Mouse (Mus musculus): ENCODE data around the gene Tmem206. TPM values are rescaled to one million over a fixed set of nuclear protein-coding genes. Genes with fewer than 3 reads are reported as not detected.

Tmem206 gene
- polyA plus RNA-seq, 1 experiment from 2014 or later: 46.9 TPM

DNA sequence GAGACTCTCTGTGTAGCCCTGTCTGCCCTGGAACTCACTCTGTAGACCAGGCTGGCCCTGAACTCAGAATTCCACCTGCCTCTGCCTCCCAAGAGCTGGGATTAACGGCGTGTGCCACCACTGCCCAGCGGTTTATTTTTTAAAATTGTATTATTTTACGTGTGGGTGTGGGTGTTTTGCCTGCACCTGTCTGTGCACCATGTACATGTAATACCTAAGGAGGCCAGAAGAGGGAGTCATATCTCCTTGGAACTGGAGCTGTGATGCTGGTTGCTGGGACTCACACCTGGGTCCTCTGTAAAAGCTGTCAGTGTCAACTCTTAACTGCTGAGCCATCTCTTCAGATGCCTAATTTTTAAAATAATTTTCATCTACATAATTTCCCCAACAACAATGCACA lies 38.8 kb downstream of the Tmem206 start:
- no peak for ATAC-seq
- WGBS: 71% methylated on average over 4 of the region's 4 CpGs
- no peaks in the 10 kb centered on the region for H3K27me3 ChIP-seq

DNA sequence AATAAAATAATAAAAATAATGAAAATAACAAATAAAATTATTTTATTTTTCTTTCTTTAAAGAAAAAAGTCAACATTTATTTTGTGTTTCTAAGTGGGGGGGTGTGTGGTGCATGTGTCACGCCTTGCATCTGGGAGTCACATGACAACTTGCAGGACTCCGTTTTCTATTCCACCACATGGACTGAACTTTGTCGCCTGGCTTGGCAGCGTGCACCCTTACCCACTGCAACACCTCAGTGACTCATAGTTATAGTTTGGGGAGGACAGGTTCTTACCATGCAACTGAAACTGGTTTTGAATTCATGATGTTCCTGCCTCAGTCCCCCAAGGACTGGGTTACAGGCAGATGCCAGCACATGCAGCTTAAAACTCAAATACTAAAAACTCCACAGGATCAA lies 42.5 kb downstream of the Tmem206 start:
- no peaks in the 10 kb centered on the region for H3K27me3 ChIP-seq
- H3K36me3 ChIP-seq: no peaks in the 10 kb centered on the region; the same call in 1 of the 2 replicates
- WGBS: 96% methylated on average over 4 of the region's 4 CpGs
- H3K4me3 ChIP-seq (replicated peaks): no peak overlapping the region
- no peaks in the 10 kb centered on the region for H3K4me1 ChIP-seq (replicated peaks)
- no peak for ATAC-seq
- H3K4me2 ChIP-seq (replicated peaks): no peak overlapping the region
- no peak overlapping the region for H3K27ac ChIP-seq
- H3K9me3 ChIP-seq: no peaks in the 10 kb centered on the region
- no peak overlapping the region for H3K9ac ChIP-seq (replicated peaks)

More for the DNA sequence above, 38.8 kb downstream of the Tmem206 start:
- peaks cover 3% of the 10 kb centered on the region; the same call in 1 of the 2 replicates for H3K36me3 ChIP-seq
- H3K9me3 ChIP-seq: no peaks in the 10 kb centered on the region
- no peak overlapping the region for H3K27ac ChIP-seq
- H3K4me1 ChIP-seq (replicated peaks): no peaks in the 10 kb centered on the region
- H3K9ac ChIP-seq (replicated peaks): no peak overlapping the region
- H3K4me3 ChIP-seq (replicated peaks): no peak overlapping the region
- no peak overlapping the region for H3K4me2 ChIP-seq (replicated peaks)

DNA sequence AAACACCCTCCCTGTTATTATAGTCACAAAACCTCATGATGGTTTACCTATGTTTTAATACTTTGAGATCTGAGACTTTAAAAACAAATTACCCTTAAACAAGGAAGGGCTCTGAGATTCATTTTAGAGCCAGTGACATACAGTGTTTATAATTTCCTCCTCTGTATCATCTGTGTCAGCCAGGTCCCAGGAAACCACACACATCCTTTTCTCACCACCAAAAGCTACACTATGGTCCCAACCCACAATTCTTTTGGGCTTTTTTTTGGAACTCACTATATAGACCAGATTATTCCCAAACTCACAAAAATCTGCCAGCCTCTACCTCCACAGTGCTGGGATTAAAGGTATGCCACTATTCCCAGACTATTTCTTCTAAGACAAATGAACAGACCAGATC lies 43.4 kb downstream of the Tmem206 start:
- ATAC-seq: no peak
- Histone ChIP-seq H3K36me3 (no peaks in the 10 kb centered on the region; the same call in 1 of the 2 replicates), H3K4me2 (replicated peaks) (no peak overlapping the region), H3K9ac (replicated peaks) (no peak overlapping the region), H3K4me1 (replicated peaks) (no peaks in the 10 kb centered on the region), H3K27ac (no peak overlapping the region), H3K9me3 (no peaks in the 10 kb centered on the region), H3K4me3 (replicated peaks) (no peak overlapping the region), H3K27me3 (no peaks in the 10 kb centered on the region)

GRCm38 (mm10) chr1:191374993-191375643 lies 49.4 kb downstream of the Tmem206 start:
- Histone ChIP-seq H3K27ac (no peak overlapping the region), H3K27me3 (no peaks in the 10 kb centered on the region), H3K9ac (replicated peaks) (no peak overlapping the region), H3K9me3 (no peaks in the 10 kb centered on the region), H3K4me3 (replicated peaks) (no peak overlapping the region), H3K4me1 (replicated peaks) (no peaks in the 10 kb centered on the region), H3K36me3 (no peaks in the 10 kb centered on the region), H3K4me2 (replicated peaks) (no peak overlapping the region)
- no peak for ATAC-seq
- 91% methylated on average over 10 of the region's 10 CpGs for WGBS

GRCm38 (mm10) chr1:191375644-191375998 lies 49.9 kb downstream of the Tmem206 start:
- no peak for ATAC-seq
- 94% methylated on average over 5 of the region's 5 CpGs for WGBS
- H3K27me3 ChIP-seq: no peaks in the 10 kb centered on the region
- no peak overlapping the region for H3K4me2 ChIP-seq (replicated peaks)
- H3K9ac ChIP-seq (replicated peaks): no peak overlapping the region
- no peaks in the 10 kb centered on the region for H3K9me3 ChIP-seq
- no peaks in the 10 kb centered on the region for H3K4me1 ChIP-seq (replicated peaks)
- H3K36me3 ChIP-seq: no peaks in the 10 kb centered on the region
- H3K4me3 ChIP-seq (replicated peaks): no peak overlapping the region
- no peak overlapping the region for H3K27ac ChIP-seq

DNA sequence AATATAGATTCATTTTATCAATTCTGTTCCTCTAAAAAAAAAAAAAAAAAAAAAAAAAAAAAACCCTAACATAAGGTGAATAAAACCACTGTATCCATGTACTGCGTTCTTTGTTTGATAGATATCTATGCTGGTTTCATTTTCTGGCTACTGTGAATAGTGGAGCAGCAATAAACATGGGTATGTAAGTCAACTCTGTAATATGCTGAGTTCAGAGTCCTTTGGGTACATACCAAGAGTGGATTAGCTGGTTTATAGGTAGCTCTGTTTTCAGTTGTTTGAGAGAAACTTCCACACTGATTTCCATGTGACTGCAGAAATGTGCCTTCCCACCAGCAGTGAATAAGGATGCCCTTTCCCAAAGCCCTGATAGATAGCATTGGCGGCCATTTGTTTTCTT lies 52.4 kb downstream of the Tmem206 start:
- 94% methylated on average over 2 of the region's 2 CpGs for WGBS
- H3K9me3 ChIP-seq: no peaks in the 10 kb centered on the region
- H3K4me3 ChIP-seq (replicated peaks): no peak overlapping the region
- no peaks in the 10 kb centered on the region for H3K36me3 ChIP-seq
- no peaks in the 10 kb centered on the region for H3K27me3 ChIP-seq
- no peak overlapping the region for H3K27ac ChIP-seq
- H3K9ac ChIP-seq (replicated peaks): no peak overlapping the region
- no peak for ATAC-seq
- no peaks in the 10 kb centered on the region for H3K4me1 ChIP-seq (replicated peaks)
- H3K4me2 ChIP-seq (replicated peaks): no peak overlapping the region

DNA sequence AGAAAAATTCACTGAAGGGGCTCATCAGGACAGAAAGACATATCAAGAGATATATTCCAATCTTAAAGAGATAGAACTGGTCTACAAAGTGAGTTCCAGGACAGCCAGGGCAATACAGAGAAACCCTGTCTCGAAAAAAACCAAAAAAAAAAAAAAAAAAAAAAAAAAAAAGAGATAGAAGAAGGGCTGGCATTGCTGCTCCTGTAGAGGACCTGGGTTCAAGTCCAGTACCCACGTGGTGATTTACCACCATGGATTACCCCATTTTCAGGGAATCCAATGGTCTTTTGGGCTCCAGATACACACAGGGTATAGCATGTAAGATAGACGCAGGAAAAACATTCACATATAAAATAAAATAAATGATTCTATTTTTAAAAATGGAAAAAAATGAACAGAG lies 55.1 kb downstream of the Tmem206 start:
- WGBS: 93% methylated on average over 3 of the region's 3 CpGs
- Histone ChIP-seq H3K36me3 (no peaks in the 10 kb centered on the region), H3K4me1 (replicated peaks) (no peaks in the 10 kb centered on the region), H3K27me3 (no peaks in the 10 kb centered on the region), H3K4me2 (replicated peaks) (no peak overlapping the region), H3K4me3 (replicated peaks) (no peak overlapping the region), H3K27ac (no peak overlapping the region), H3K9me3 (no peaks in the 10 kb centered on the region), H3K9ac (replicated peaks) (no peak overlapping the region)
- no peak for ATAC-seq

DNA sequence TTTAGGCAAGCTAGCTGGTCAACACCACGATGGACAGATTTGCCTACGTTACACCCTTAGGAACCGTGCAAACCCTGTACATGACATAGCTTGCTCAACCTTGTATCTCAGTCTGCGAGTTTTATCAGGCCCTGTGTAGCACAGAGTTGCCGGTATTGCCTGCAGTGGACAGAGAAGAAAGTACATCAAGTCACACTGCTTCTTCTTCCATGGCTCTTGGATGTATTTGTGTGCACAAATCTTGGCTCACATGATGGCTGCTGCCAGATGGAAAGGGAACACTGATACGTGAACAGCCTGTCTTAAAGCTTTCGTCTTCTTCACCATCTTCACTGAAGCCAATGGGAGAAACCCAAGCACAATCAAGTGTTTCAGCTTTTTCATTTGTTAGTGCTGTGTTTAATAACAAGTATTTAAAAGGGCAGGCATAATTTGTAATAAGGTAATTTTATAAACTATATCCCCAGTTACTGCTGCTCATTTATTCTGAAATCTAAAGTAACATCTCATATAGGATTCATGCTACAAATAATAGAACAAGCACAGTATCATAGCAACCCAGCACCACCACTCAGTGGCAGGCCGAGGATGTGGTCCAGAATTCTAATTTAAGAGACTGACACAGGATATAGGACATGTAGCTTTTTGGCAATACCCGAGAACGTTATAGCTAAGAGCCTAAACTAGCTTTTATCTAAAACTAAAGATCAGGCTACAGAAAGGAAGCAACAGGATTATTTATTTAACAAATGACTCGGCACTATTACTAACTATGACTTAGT lies 56.4 kb downstream of the Tmem206 start:
- H3K36me3 ChIP-seq: no peaks in the 10 kb centered on the region
- no peak overlapping the region for H3K4me2 ChIP-seq (replicated peaks)
- peak overlapping the region; percentile 30; the same call in 1 of the 2 replicates for H3K27ac ChIP-seq
- H3K9me3 ChIP-seq: no peaks in the 10 kb centered on the region
- no peaks in the 10 kb centered on the region for H3K27me3 ChIP-seq
- no peak overlapping the region for H3K4me3 ChIP-seq (replicated peaks)
- no peaks in the 10 kb centered on the region for H3K4me1 ChIP-seq (replicated peaks)
- H3K9ac ChIP-seq (replicated peaks): no peak overlapping the region
- no peak for ATAC-seq
- 88% methylated on average over 11 of the region's 11 CpGs for WGBS

DNA sequence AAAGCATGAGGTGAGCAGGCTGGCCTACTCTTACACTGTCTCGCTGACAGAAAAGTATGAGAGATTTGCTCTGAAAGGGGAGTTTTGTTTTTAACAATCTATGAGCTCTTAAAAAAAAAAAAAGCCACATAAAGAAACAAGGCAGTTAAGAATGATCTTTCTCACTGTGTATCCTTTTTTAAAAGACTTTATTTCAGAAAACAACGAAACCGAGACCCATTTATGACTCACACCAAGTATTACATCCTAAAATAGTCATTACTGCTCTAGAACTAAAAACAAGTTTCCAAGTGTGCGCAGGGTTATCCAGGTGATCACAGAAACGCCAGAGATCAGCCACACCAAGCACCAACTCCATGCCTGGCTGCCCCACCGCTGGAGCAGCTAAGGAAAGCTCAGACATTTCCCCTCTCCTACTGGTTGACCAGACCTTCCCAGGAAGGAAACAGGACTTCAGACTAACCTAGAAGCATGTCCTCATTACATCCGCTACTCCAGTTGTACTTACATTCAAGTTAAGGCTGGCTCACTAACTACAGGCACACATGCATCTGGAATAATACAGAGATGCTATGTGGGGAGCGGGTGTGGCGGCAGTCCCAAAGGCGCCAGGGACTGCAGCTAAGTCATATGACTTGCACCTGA lies 59.2 kb downstream of the Tmem206 start:
- H3K9ac ChIP-seq (replicated peaks): no peak overlapping the region
- H3K4me1 ChIP-seq (replicated peaks): no peaks in the 10 kb centered on the region
- ATAC-seq: no peak
- no peaks in the 10 kb centered on the region for H3K27me3 ChIP-seq
- no peaks in the 10 kb centered on the region for H3K36me3 ChIP-seq
- no peaks in the 10 kb centered on the region for H3K9me3 ChIP-seq
- no peak overlapping the region for H3K27ac ChIP-seq
- H3K4me3 ChIP-seq (replicated peaks): no peak overlapping the region
- no peak overlapping the region for H3K4me2 ChIP-seq (replicated peaks)
- WGBS: 95% methylated on average over 10 of the region's 10 CpGs

DNA sequence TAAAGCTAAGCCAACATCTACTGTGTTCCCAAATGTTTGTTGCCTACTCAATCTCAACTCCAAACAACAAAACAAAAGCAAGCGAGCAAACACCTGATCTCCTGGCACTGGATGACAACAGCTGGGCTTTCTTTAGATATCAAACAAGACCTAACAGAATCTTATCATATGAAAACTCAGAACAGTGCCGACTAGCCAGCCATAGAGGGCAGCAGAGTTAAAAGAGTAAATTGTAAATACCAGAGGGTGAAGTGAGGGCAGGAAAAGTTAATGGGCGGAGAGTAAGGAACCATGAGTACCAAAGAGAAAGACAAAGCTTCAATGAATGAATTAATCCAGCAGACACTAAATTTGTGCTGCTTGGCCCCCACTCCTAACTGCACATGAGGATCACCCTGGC lies 65.6 kb downstream of the Tmem206 start:
- no peak overlapping the region for H3K4me2 ChIP-seq (replicated peaks)
- peaks cover 12% of the 10 kb centered on the region for H3K27me3 ChIP-seq
- WGBS: 23% methylated on average over 3 of the region's 3 CpGs
- no peak overlapping the region for H3K27ac ChIP-seq
- H3K4me3 ChIP-seq (replicated peaks): no peak overlapping the region
- H3K9ac ChIP-seq (replicated peaks): no peak overlapping the region
- peak; percentile 55; the same call in 1 of the 2 replicates for ATAC-seq
- peaks cover 7% of the 10 kb centered on the region; the same call in 1 of the 2 replicates for H3K4me1 ChIP-seq (replicated peaks)
- H3K36me3 ChIP-seq: no peaks in the 10 kb centered on the region
- H3K9me3 ChIP-seq: no peaks in the 10 kb centered on the region

GRCm38 (mm10) chr1:191393536-191393935 lies 67.8 kb downstream of the Tmem206 start:
- Histone ChIP-seq H3K9me3 (no peaks in the 10 kb centered on the region), H3K4me3 (replicated peaks) (no peak overlapping the region), H3K4me1 (replicated peaks) (peaks cover 11% of the 10 kb centered on the region), H3K4me2 (replicated peaks) (no peak overlapping the region), H3K36me3 (no peaks in the 10 kb centered on the region), H3K9ac (replicated peaks) (no peak overlapping the region), H3K27ac (no peak overlapping the region), H3K27me3 (peaks cover 12% of the 10 kb centered on the region)
- 93% methylated on average over 3 of the region's 3 CpGs for WGBS
- ATAC-seq: no peak

GRCm38 (mm10) chr1:191394126-191394525 lies 68.4 kb downstream of the Tmem206 start:
- Histone ChIP-seq H3K27me3 (peaks cover 13% of the 10 kb centered on the region), H3K4me3 (replicated peaks) (no peak overlapping the region), H3K9me3 (no peaks in the 10 kb centered on the region), H3K27ac (no peak overlapping the region), H3K36me3 (no peaks in the 10 kb centered on the region), H3K9ac (replicated peaks) (no peak overlapping the region), H3K4me1 (replicated peaks) (peaks cover 11% of the 10 kb centered on the region), H3K4me2 (replicated peaks) (no peak overlapping the region)
- no peak for ATAC-seq
- 73% methylated on average over 2 of the region's 2 CpGs for WGBS

Data from midbrain, embryonic 13.5 days (tissue).